Mouse (Mus musculus) right cerebral cortex, postnatal 36 days (tissue): ENCODE measurements around the gene Apopt1.

ENCODE experiments used
- DNase-seq, 2 experiments: peaks; one replicate each; pipeline ENCODE4 v3.0.0; 2022; ENCODE audit warnings: low spot score in 2 of 2, mixed read lengths in 1 of 2

Apopt1 gene

GRCm38 (mm10) chr12:111681305-111681704, 31.8 kb upstream of the Apopt1 start:
- no peak for DNase-seq

- DNase-seq = no peak
Observed at GRCm38 (mm10) chr12:111682003-111682402, 31.1 kb upstream of the Apopt1 start.

- no peak for DNase-seq
Observed at GRCm38 (mm10) chr12:111682806-111683205, 30.3 kb upstream of the Apopt1 start.

GRCm38 (mm10) chr12:111686390-111686789, 26.7 kb upstream of the Apopt1 start:
- no peak for DNase-seq

- no peak for DNase-seq
Observed at GRCm38 (mm10) chr12:111687350-111688068, 25.6 kb upstream of the Apopt1 start.

GRCm38 (mm10) chr12:111688069-111688428, 25.0 kb upstream of the Apopt1 start:
- no peak for DNase-seq

- no peak for DNase-seq
Observed at GRCm38 (mm10) chr12:111689426-111689825, 23.6 kb upstream of the Apopt1 start.

- no peak for DNase-seq
Observed at GRCm38 (mm10) chr12:111691346-111691872, 21.7 kb upstream of the Apopt1 start.

GRCm38 (mm10) chr12:111692899-111693298, 20.2 kb upstream of the Apopt1 start:
- DNase-seq = no peak

GRCm38 (mm10) chr12:111693341-111694270, 19.5 kb upstream of the Apopt1 start:
- DNase-seq = no peak

- DNase-seq = no peak
Observed at GRCm38 (mm10) chr12:111694271-111694781, 18.7 kb upstream of the Apopt1 start.

- DNase-seq = no peak
Observed at GRCm38 (mm10) chr12:111694880-111695804, 17.9 kb upstream of the Apopt1 start.

- no peak for DNase-seq
Observed at GRCm38 (mm10) chr12:111696239-111696638, 16.8 kb upstream of the Apopt1 start.

GRCm38 (mm10) chr12:111697708-111698107, 15.4 kb upstream of the Apopt1 start:
- no peak for DNase-seq

- no peak for DNase-seq
Observed at GRCm38 (mm10) chr12:111698346-111698913, 14.6 kb upstream of the Apopt1 start.

- DNase-seq = peak in 1 of 2 experiments; percentile 75
Observed at GRCm38 (mm10) chr12:111699542-111699941, 13.5 kb upstream of the Apopt1 start.

- DNase-seq = peak in 1 of 2 experiments; percentile 78
Observed at GRCm38 (mm10) chr12:111700920-111701458, 12.1 kb upstream of the Apopt1 start.

- no peak for DNase-seq
Observed at GRCm38 (mm10) chr12:111703301-111703700, 9.8 kb upstream of the Apopt1 start.

- no peak for DNase-seq
Observed at GRCm38 (mm10) chr12:111704609-111705008, 8.5 kb upstream of the Apopt1 start.

GRCm38 (mm10) chr12:111705186-111705973, 7.7 kb upstream of the Apopt1 start:
- DNase-seq = no peak
